Mouse (Mus musculus) forebrain, postnatal 0 days (tissue): ENCODE data around the gene B9d2. TPM values are rescaled to one million over a fixed set of nuclear protein-coding genes. Genes with fewer than 3 reads are reported as not detected.

ENCODE experiments used
- ATAC-seq: fragments of 200-750 bp; cut with Nextera tagmentation; 2 replicates; pipeline ENCODE4 v1.8.0; 2017; ENCODE audit warnings: mild to moderate bottlenecking, moderate library complexity
- DNase-seq: peaks from one replicate; pipeline ENCODE4 v3.0.0-alpha.2; 2015
- H3K27ac ChIP-seq: fragments of 300-500 bp; sonication (generic); 2 replicates; pipeline ENCODE4 v1.5.1; 2014; ENCODE audit warnings: low read depth, mild to moderate bottlenecking, antibody characterized with exemption, low read length, moderate library complexity, mixed read lengths
- H3K27me3 ChIP-seq: fragments of 300-500 bp; sonication (generic); 2 replicates; pipeline ENCODE4 v1.6.1; 2014; ENCODE audit warnings: mild to moderate bottlenecking, low read length, mixed read lengths; ENCODE audit not compliant: insufficient read depth
- H3K36me3 ChIP-seq: fragments of 300-500 bp; sonication (generic); 2 replicates; pipeline ENCODE4 v1.6.1; 2014; ENCODE audit warnings: mild to moderate bottlenecking, moderate library complexity; ENCODE audit not compliant: insufficient read depth
- H3K4me1 ChIP-seq: fragments of 300-500 bp; sonication (generic); 2 replicates; pipeline ENCODE4 v1.6.1; 2014; ENCODE audit warnings: antibody characterized with exemption; ENCODE audit not compliant: insufficient read depth
- H3K4me2 ChIP-seq: fragments of 300-500 bp; sonication (generic); 2 replicates; pipeline ENCODE4 v1.6.1; 2014; ENCODE audit warnings: low read depth, mild to moderate bottlenecking, moderate library complexity
- H3K4me3 ChIP-seq: fragments of 300-500 bp; sonication (generic); 2 replicates; pipeline ENCODE4 v1.5.1; 2014; ENCODE audit warnings: low read depth, low read length, mixed read lengths
- H3K9ac ChIP-seq: fragments of 300-500 bp; sonication (generic); 2 replicates; pipeline ENCODE4 v1.6.1; 2014; ENCODE audit warnings: mild to moderate bottlenecking
- H3K9me3 ChIP-seq: fragments of 300-500 bp; sonication (generic); 2 replicates; pipeline ENCODE4 v1.6.1; 2016; ENCODE audit warnings: low read length
- CTCF ChIP-seq: sonication (generic); IDR thresholded peaks from 2 replicates; pipeline ENCODE4 v1.5.1; 2016; ENCODE audit warnings: antibody characterized with exemption, control low read depth, low read depth
- WGBS: fragments of 180-500 bp; shearing (Covaris S2); extraction: QIAGEN DNeasy Blood & Tissue Kit; methylation state at CpG from one replicate; pipeline ENCODE4 v1.1.7; 2014; 5-methylcytosine and 5-hydroxymethylcytosine counted together
- polyA plus RNA-seq: library from polyadenylated mRNA; unstranded; fragments of >200 nt; fragmentation: Nextera tagmentation; extraction: Ambion mirVana; gene quantifications from 2 replicates; pipeline ENCODE4 v1.2.1, GENCODE M21; 2015
- total RNA-seq: library from RNA; depleted of rRNA; stranded (reverse); fragments of >200 nt; gene quantifications from 2 replicates; pipeline ENCODE4 v1.2.3, GENCODE M21; 2014; rRNA removed

B9d2 gene
- total RNA-seq (15.7 and 15.8 TPM in 2 replicates), polyA plus RNA-seq (58.2 and 60.1 TPM in 2 replicates)

GRCm38 (mm10) chr7:25680514-25681258 is at the start of gene B9d2:
Gene B9d2 (plus strand): TSS chr7:25680780.
- H3K27ac ChIP-seq: peak within 1 kb of the TSS; percentile 91
- DNase-seq (peak; percentile 96), ATAC-seq (peak; percentile 96)
- H3K4me1 ChIP-seq: peaks cover 16% of the 10 kb centered on the region
- H3K27me3 ChIP-seq: 0 out of 2 replicates have a peak, but pooled peaks cover under 1% of the 10 kb centered on the region
- peak within 1 kb of the TSS; percentile 63 for H3K9ac ChIP-seq
- H3K4me2 ChIP-seq: peak within 1 kb of the TSS; percentile 49
- TF ChIP-seq CTCF: peak; percentile 37
- H3K9me3 ChIP-seq: no peaks in the 10 kb centered on the region
- peak within 1 kb of the TSS; percentile 56 for H3K4me3 ChIP-seq
- WGBS: under 1% methylated on average over 46 of the region's 46 CpGs
- no peaks in the 10 kb centered on the region for H3K36me3 ChIP-seq

GRCm38 (mm10) chr7:25632679-25633078 is 47.9 kb upstream of the B9d2 start:
- no peak overlapping the region for H3K4me2 ChIP-seq
- peaks cover 68% of the 10 kb centered on the region for H3K36me3 ChIP-seq
- H3K4me1 ChIP-seq: no peaks in the 10 kb centered on the region
- no peak overlapping the region for H3K27ac ChIP-seq
- 92% methylated on average over 5 of the region's 5 CpGs for WGBS
- no peak for TF ChIP-seq CTCF
- ATAC-seq (no peak), DNase-seq (no peak)
- H3K9ac ChIP-seq: no peak overlapping the region
- no peaks in the 10 kb centered on the region; the same call in 1 of the 2 replicates for H3K27me3 ChIP-seq
- no peaks in the 10 kb centered on the region for H3K9me3 ChIP-seq
- H3K4me3 ChIP-seq: no peak overlapping the region

DNA sequence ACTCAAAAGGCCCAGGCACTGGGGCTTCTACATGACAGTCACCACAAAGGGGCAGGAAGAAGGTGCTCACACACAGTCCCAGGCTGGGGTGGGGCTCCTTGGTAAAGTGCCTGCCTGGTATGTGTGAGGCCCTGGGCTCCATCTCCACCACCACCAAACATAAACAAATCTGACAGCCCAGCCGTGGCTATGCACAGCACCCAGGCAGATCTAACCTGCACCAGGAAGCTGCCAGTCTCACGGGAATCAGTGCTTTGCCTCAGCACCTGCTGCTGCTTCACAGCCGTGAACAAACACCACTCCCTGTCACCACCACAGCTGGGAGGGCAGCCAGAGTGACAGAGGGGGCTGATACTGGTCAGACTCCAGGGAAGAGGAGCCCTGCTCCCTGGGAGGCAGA is 44.2 kb upstream of the B9d2 start:
- Histone ChIP-seq H3K9ac (no peak overlapping the region), H3K36me3 (peaks cover 66% of the 10 kb centered on the region)
- no peak for ATAC-seq

GRCm38 (mm10) chr7:25637099-25637498 is 43.5 kb upstream of the B9d2 start:
- Histone ChIP-seq H3K9ac (no peak overlapping the region), H3K4me3 (no peak overlapping the region), H3K4me2 (no peak overlapping the region), H3K27ac (no peak overlapping the region), H3K4me1 (no peaks in the 10 kb centered on the region), H3K27me3 (no peaks in the 10 kb centered on the region), H3K9me3 (no peaks in the 10 kb centered on the region), H3K36me3 (peaks cover 65% of the 10 kb centered on the region)
- DNase-seq (no peak), ATAC-seq (no peak)
- TF ChIP-seq CTCF: no peak
- WGBS: 84% methylated on average over 5 of the region's 5 CpGs

More for the DNA sequence above, 44.2 kb upstream of the B9d2 start:
- no peak for DNase-seq
- H3K9me3 ChIP-seq: no peaks in the 10 kb centered on the region
- H3K27me3 ChIP-seq: no peaks in the 10 kb centered on the region
- no peak overlapping the region for H3K27ac ChIP-seq
- no peak for TF ChIP-seq CTCF
- H3K4me3 ChIP-seq: no peak overlapping the region
- no peaks in the 10 kb centered on the region for H3K4me1 ChIP-seq
- no peak overlapping the region for H3K4me2 ChIP-seq
- WGBS: 83% methylated on average over 3 of the region's 3 CpGs

- peaks cover 39% of the 10 kb centered on the region for H3K36me3 ChIP-seq
- no peak for TF ChIP-seq CTCF
Observed at GRCm38 (mm10) chr7:25639754-25640153, 40.8 kb upstream of the B9d2 start.

DNA sequence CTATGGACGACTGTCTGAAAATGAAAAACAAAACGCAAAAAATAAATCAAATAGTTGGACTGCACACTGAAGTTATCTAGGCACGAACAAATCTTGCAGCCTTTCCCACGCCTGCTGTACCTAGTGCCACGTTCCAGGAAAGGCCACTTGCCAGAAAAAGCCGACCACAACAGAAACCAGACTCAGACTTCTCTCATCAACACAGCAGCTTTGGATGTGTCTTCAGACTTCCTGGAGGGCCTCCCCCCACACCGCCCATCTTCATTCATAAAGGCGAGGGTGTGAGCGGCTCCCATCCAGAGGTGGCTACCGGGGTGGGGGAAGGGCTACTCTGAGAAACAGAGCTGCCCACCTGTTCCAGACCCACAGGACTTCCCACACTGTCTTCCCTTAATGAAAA is 36.4 kb upstream of the B9d2 start:
- no peak for ATAC-seq
- peaks cover 11% of the 10 kb centered on the region for H3K36me3 ChIP-seq
- no peak overlapping the region for H3K4me2 ChIP-seq
- TF ChIP-seq CTCF: no peak
- H3K4me3 ChIP-seq: no peak overlapping the region
- no peaks in the 10 kb centered on the region for H3K9me3 ChIP-seq
- no peak for DNase-seq
- no peak overlapping the region for H3K9ac ChIP-seq
- no peak overlapping the region for H3K27ac ChIP-seq
- no peaks in the 10 kb centered on the region for H3K27me3 ChIP-seq
- H3K4me1 ChIP-seq: no peaks in the 10 kb centered on the region
- WGBS: 76% methylated on average over 10 of the region's 10 CpGs

More at GRCm38 (mm10) chr7:25639754-25640153, 40.8 kb upstream of the B9d2 start:
- Histone ChIP-seq H3K4me1 (no peaks in the 10 kb centered on the region), H3K9ac (no peak overlapping the region), H3K9me3 (no peaks in the 10 kb centered on the region), H3K4me2 (no peak overlapping the region), H3K27me3 (no peaks in the 10 kb centered on the region), H3K27ac (no peak overlapping the region), H3K4me3 (no peak overlapping the region)
- 73% methylated on average over 4 of the region's 4 CpGs for WGBS
- no peak for ATAC-seq
- no peak for DNase-seq

- WGBS: 67% methylated on average over 4 of the region's 4 CpGs
- Histone ChIP-seq H3K4me3 (no peak overlapping the region), H3K4me1 (no peaks in the 10 kb centered on the region), H3K4me2 (no peak overlapping the region), H3K9ac (no peak overlapping the region), H3K27ac (no peak overlapping the region), H3K27me3 (no peaks in the 10 kb centered on the region), H3K9me3 (no peaks in the 10 kb centered on the region), H3K36me3 (peaks cover 9% of the 10 kb centered on the region)
- DNase-seq (no peak), ATAC-seq (no peak)
- no peak for TF ChIP-seq CTCF
Observed at GRCm38 (mm10) chr7:25644631-25645030, 35.9 kb upstream of the B9d2 start.
